Mouse (Mus musculus) heart, postnatal 10 days (tissue): ENCODE results near the gene Esx1. TPM values are rescaled to one million over a fixed set of nuclear protein-coding genes. Genes with fewer than 3 reads are reported as not detected.

Experiments
- DNase-seq, 2 experiments: peaks; one replicate each; pipeline ENCODE4 v3.0.0; 2021
- intact Hi-C: fragments of 180-260 bp; cut with DNase I; formaldehyde crosslinking; loops from one replicate; pipeline ENCODE4 v1.15.1; 2025
- total RNA-seq, 2 experiments: library from RNA; stranded (reverse); gene quantifications; 2 replicates each; pipeline ENCODE4 v1.2.3; 2021

Gene Esx1
- total RNA-seq = not detected

DNA sequence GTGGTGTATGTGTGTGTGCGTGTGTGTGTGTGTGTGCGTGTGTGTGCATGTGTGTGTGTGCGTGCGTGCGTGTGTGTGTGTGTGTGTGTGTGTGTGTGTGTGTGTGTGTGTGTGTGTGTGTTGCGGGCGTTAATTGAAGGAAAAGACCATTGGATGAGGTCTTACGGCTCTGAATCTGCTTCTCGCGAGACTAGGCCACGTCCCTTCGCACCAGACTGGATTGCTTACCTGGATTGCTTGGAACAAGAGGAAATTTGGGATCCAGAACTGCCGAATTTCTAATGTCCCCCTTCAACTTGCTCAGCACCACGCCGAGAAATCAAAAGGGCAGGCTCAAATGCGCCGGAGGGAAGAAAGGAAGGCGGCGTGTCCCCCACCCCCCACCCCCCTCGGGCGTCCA is at the start of gene Esx1:
Esx1 (minus strand) TSS at position 366 of the 400 bp plus-strand sequence.
- intact Hi-C loops = no loop called here
- DNase-seq = no peak

DNA sequence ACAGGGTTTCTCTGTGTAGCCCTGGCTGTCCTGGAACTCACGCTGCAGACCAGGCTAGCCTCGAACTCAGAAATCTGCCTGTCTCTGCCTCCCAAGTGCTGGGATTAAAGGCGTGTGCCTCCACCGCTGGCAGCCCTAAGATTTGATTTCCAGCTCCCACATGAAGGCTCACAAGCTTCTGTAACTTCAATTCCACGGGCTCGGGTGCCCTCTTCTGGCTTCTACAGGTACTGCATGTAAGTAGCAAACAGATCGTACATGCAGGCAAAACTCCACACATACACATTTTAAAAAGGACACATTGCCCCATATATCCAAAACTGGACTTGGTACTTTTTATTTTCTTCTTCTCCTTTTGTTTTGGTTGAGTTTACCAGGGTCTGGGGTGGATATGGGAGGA is 48.1 kb upstream of the Esx1 start:
- peak in 1 of 2 experiments; percentile 2 for DNase-seq
- intact Hi-C loops = no loop called here

DNA sequence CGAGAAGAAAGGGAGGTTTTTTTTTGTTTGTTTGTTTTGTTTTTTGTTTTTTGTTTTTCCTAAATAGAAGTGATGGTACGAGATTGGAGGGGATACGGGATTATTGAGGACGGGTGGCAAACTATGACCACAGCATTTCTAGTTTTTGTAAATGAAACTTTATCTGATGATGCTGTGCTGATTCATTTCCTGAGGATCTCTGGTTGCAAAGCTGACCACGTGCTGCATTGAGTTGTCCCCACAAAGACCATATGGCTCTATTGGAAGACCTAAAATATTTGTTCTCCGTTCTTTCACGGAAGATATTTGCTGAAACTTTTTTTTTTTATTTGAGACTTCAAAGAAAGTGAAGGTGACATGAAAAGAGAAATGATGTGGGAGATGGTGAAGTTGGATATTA is 45.8 kb upstream of the Esx1 start:
- intact Hi-C loops = no loop called here
- DNase-seq = no peak

DNA sequence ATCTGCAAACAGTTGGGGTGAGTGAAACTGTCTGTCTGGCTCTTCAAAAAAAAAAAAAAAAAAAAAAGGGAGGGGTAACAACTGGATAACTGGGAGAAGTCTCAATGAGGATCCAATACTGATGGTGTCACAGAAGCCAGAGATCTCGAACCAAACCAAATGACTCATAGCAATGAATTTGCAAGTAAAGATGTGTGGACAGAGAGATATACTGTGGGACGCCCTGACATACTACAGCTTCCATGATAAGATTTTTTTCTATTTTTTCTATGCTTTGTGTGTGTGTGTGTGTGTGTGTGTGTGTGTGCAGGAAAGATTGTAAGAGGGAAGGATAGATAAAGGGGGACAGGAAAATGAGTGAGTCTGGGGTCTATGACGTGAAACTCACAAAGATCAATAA is 43.7 kb upstream of the Esx1 start:
- intact Hi-C loops = no loop called here
- DNase-seq = no peak

DNA sequence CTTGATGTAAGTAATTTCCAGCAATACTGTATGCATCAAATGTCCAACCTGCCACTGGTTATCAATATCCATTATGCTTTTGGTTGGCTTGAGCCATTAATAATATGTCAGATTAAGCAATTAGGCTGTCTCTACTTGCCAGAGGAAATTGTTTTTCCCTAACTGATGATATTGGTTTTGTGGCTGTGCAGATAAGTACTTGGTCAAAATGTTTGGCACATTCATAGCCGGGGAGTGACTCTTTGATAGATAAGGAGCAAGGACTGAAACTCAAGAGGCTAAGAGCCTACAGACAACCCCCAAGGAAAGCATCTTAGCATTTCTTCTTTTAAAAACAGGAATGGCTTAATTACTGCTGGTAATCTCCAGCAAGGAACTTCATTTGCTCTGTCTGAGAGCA is 40.8 kb upstream of the Esx1 start:
- intact Hi-C loops = no loop called here

DNA sequence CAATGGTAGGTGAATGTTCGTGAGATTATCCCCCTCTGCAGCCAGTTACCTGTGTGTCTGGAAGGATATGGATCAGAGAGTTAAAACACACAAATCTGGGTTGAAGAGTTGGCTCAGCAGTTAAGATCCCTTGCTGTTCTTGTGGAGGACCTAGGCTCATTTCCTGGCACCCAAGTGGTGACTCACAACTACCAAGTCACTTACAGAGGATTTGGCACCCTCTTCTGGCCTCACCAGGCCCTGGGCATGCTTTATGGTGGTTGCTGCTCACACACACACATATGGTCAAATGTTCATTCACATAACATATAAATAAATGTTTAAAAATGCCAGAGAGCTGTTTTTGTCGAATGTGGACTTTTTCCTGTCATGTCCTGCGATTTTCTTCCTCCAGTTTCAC is 39.1 kb upstream of the Esx1 start:
- no peak for DNase-seq
- intact Hi-C loops = no loop called here

More for the DNA sequence above, 40.8 kb upstream of the Esx1 start:
- DNase-seq = no peak

DNA sequence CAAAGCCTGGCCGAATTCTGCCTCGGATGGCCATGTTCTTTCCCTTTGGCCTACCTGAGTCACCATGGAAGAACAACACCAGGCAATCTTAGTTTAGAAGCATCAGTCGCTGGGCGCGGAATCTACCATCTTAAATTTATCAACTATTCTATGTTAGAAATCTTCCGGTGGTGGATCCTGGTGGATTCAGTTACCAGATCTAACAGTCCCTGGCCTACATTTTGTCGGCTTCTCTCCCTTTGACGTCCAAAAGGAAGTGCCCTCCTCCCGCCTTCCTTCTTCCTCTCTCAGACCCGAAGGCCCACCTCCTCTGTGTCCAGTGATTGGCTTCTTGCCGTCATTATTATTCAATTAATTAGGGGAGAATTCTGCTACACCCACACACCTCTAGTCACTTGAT is 27.2 kb upstream of the Esx1 start:
- intact Hi-C loops = no loop called here
- DNase-seq = no peak

DNA sequence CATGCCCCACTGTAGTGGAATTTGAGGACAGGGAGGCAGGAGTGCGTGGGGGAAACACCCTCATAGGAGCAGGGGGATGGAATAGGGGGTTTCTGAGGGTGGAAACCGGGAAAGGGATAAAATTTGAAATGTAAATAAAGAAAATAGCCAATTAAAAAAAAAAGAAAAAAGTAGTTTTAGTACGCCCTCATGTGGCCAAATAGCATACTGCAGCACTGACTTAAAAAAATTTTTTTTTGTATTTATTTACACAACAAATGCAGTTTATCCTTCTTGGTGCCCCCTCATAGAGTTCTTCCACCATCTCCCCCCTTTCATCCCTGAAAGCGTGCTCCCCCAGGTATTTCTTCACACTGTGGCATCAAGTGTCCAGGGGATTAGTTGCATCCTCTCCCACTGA is 22.8 kb upstream of the Esx1 start:
- intact Hi-C loops = loop anchor here (5.0 kb wide), 1 partner anchor 97 kb away; the partner anchor contains the start of gene Fam199x
- DNase-seq = no peak

DNA sequence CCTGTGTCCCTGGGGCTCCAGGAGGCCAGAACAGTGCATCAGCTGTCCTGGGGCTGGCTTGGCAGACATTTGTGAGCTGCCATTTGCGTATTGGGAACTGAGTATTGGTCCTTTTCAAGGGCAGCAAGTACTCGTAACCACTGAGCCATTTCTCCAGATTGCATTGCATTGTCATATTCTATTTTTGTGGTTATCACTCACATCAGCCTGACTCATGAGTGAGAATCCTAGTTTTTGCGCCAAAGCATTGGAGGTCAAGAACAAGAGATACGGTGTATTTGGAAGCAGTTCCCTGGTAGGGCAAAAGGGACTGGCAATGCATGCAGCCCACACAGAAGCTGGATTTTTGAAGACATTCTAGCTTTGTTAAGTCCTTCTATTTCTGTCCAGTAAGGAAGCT is 21.8 kb upstream of the Esx1 start:
- DNase-seq = no peak
- intact Hi-C loops = loop anchor here (5.0 kb wide), 1 partner anchor 96 kb away; the partner anchor contains the start of gene Fam199x

DNA sequence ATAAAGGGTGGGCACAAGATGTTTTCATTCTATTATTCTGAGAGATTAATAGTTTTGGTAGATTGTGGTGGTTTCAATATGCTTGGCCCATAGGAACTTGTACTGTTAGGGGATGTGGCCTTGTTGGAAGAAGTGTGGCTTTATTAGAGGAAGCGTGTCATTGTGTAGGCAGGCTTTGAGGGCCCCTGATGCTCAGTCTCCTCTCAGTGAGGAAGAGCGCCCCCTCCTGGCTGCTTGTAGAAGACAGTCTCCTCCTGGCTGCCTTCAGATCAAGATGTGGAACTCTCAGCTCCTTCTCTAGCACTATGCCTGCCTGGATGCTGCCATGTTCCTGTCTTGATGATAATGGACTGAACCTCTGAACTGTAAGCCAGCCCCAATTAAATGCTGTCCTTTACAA is 20.7 kb upstream of the Esx1 start:
- DNase-seq = no peak
- intact Hi-C loops = loop anchor here (5.0 kb wide), 1 partner anchor 95 kb away; the partner anchor contains the start of gene Fam199x

DNA sequence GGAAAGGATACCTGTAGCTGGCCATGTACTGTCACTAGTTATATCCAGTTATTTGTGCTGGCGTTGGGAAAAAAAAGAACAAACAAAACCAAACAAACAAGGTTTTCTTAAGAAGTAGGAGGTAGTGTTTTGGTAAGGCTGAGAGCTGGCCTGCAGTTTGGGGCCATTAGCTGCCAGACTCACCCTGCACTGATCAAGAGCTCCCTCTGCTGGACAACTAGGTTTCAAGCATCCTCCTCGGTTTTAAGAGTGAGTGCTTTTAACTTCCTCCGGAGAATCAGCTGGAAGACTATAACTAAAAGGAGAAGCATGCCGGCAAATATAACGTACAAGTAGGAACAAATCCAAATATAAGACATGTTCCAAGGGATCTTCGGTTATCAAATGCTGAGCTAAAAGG is 19.8 kb upstream of the Esx1 start:
- intact Hi-C loops = loop anchor here (5.0 kb wide), 1 partner anchor 94 kb away; the partner anchor contains the start of gene Fam199x

DNA sequence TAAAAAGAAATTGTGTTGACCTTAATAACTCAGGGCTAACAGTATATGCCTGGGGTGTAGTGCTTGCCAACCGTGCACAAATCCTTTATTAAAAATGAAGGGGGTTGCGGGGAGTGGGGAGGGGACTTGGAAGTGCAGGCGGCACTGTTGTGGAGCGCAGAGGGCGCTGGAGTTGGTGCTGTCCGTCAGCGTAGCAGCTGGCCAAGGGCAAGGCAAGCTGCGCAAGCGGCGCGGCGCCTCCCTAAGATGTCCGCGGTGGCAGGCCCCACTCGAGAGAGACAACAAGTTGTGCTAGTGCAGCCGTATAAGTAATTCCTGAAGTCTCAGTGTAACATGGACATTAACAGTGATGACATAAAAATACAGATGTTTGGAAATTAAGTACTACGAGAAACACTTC is 5.7 kb upstream of the Esx1 start:
- no peak for DNase-seq
- intact Hi-C loops = no loop called here

More for the DNA sequence above, 19.8 kb upstream of the Esx1 start:
- peak; percentile 50 to 75 for DNase-seq

DNA sequence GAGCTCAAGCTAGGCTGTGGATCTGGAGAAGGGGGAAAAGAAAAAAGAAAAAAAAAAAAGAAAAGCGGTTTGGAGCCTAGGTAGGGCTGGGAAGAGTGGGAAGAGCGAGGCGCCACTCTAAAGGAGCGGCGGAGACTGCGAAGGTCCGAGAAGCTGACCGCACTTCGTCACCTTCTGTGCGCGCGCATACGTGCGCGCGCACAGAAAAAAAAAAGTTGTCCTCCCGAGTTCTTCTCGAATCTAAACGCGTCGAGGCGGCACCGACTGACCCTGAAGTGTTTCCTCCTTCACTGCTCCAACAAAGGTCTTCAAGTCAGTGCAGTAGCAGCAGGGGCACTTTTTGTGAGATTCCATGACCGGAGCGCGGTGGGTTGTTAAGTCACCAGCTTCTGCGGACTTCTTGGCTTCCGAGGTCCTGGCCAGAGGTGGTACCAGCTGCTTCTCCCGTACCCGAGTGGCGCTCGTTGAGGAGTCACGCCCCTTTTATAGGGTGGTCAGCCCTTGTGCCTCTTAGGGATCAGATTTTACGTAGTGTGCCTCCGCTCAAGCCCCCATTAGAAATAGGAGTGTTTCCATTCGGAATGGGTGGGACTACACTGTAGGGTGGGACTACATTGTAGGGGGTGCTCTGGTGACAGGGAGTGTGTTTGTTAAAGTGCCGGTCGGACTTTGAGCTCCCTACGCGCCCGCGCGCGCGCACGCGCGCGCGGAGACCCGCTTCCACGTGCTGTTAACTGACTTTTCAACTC is 2.0 kb downstream of the Esx1 start:
- DNase-seq = no peak
- intact Hi-C loops = no loop called here

DNA sequence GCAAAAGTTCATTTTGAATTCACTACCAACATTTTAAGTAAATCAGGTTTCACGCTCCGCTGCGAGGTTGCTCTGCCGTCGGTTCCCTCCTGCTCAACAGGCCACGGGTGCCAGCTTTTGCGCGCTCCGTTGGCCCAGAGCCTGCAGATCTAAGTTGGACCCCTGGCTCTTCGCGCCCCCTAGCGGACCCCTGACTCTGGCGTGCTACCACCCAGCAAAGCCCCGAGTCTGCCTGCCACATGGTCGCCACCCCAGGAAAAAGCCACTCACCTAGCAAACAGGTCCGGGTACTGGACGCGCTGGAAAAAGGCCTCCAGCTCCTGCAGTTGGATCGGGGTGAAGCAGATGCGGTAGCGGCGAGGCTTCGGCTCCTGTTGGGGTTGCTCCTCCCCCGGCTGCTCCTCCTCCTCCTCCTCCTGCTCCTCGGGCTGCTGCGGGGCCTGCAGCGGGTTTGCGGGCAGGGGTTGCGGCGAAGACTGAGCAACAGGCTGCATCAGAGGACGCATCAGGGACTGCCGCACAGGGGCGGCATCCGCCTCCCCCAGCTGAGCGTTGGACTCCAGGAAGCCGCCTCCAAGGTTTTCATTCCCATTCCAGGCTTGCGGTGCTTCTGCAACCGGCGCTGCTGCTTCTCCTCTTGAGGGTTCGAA is 3.7 kb downstream of the Esx1 start:
- peak; percentile 32 to 41 for DNase-seq
- intact Hi-C loops = no loop called here

DNA sequence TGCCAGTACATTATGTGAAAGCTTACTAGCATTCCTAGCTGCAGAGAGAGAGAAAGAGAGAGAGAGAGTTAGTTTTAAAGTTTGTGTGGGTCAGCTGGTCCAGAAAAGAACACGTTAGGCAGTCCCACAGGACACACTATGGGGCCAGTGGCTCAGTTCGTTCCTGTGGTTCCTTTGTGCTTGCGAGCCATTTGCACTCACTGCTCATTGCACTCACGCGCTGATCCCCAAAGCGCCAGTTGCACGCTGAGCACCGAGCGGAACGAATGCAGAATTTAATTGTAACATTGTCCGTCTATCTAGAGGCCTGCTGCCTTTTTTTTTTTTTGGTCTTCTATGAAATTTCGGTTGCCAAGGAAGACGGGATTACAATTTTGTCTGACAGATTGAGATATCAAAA is 15.4 kb downstream of the Esx1 start:
- no peak for DNase-seq
- intact Hi-C loops = no loop called here

DNA sequence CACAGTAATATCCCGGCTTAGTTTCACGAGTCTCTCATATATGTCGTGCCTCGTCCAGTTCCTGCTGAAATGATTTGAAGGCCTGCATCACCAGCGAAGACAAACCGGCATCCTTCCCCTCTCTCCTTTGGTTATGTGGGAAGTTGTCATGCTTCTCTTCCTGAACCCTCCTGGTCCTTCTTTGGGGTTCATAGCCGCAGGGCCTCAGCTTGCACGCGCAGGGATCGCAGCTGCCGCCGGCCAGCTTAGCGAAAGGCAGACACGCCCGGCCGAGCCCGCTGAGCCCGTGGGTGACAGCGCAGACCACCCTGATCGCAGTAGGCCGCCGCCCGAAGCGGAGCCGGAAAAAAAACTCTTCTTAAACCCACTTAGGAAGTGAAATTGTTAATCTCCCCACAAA is 17.4 kb downstream of the Esx1 start:
- no peak for DNase-seq
- intact Hi-C loops = no loop called here

Other genes starting within 250 kb of the Esx1 start
- not detected for gene H2bfm, start 194.8 kb downstream of the Esx1 start, total RNA-seq
- 1 to 10 TPM; 1.9 to 5.9 TPM for gene Tmsb15b2, start 146.6 kb downstream of the Esx1 start, total RNA-seq
- gene Tmsb15l, start 145.2 kb downstream of the Esx1 start, total RNA-seq = 1 to 10 TPM in 1 of 2 experiments, under 1 TPM in 1; 0.67 to 1.0 TPM
- gene Tmsb15b1, start 145.2 kb downstream of the Esx1 start, total RNA-seq = 1 to 10 TPM in 1 of 2 experiments, under 1 TPM in 1; 0.91 to 1.2 TPM
- gene Zcchc18, start 128.9 kb downstream of the Esx1 start, total RNA-seq = not detected
- gene Slc25a53, start 83.8 kb downstream of the Esx1 start, total RNA-seq = 1 to 10 TPM; 4.7 to 6.2 TPM
- gene Fam199x, start 72.5 kb downstream of the Esx1 start, total RNA-seq = 1 to 10 TPM; 5.3 to 5.7 TPM